Mouse (Mus musculus) MEL (cell line): ENCODE measurements around the gene Exoc6b. TPM values are rescaled to one million over a fixed set of nuclear protein-coding genes. Genes with fewer than 3 reads are reported as not detected.

ENCODE experiments used
- DNase-seq: peaks from one replicate; pipeline ENCODE4 v3.0.0; 2011; ENCODE audit warnings: low read depth, low spot score
- H3K27ac ChIP-seq: 2 replicates; pipeline ENCODE4 v1.5.1; 2012; ENCODE audit warnings: low read depth, mild to moderate bottlenecking, control low read depth, low read length, moderate library complexity; ENCODE audit not compliant: control insufficient read depth
- H3K27me3 ChIP-seq, 2 experiments: fragments of 150-350 bp in 1 of 2; sonication (generic) in 1 of 2; 2 replicates each; pipeline ENCODE4 v1.6.1; 2012; ENCODE audit warnings: low read length in 2 of 2, mild to moderate bottlenecking in 2 of 2, improper control_type of control experiment in 1 of 2, moderate library complexity in 1 of 2; ENCODE audit not compliant: insufficient read depth in 2 of 2, control insufficient read depth in 1 of 2
- H3K36me3 ChIP-seq, 2 experiments: 2 replicates each; pipeline ENCODE4 v1.6.1; 2012 to 2014; ENCODE audit warnings: low read length in 2 of 2, improper control_type of control experiment in 1 of 2, inconsistent platforms in 1 of 2, mild to moderate bottlenecking in 1 of 2; ENCODE audit not compliant: insufficient read depth in 2 of 2, control insufficient read depth in 1 of 2
- H3K4me1 ChIP-seq, 2 experiments: fragments of 150-350 bp in 1 of 2; sonication (generic) in 1 of 2; 2 replicates each; pipeline ENCODE4 v1.6.1; 2012; ENCODE audit warnings: low read length in 2 of 2, improper control_type of control experiment in 1 of 2, mild to moderate bottlenecking in 1 of 2; ENCODE audit not compliant: insufficient read depth in 2 of 2, control insufficient read depth in 1 of 2
- H3K4me3 ChIP-seq, 2 experiments: fragments of 150-350 bp in 1 of 2; sonication (generic) in 1 of 2; 2 replicates each; pipeline ENCODE4 v1.5.1; 2012; ENCODE audit warnings: low read depth in 2 of 2, low read length in 2 of 2, mild to moderate bottlenecking in 2 of 2, moderate library complexity in 2 of 2, control low read depth in 1 of 2, improper control_type of control experiment in 1 of 2; ENCODE audit not compliant: control insufficient read depth in 1 of 2, insufficient read depth in 1 of 2
- H3K79me2 ChIP-seq: 2 replicates; pipeline ENCODE4 v1.6.1; 2012; ENCODE audit warnings: mild to moderate bottlenecking, low read length, moderate library complexity; ENCODE audit not compliant: control insufficient read depth, poor library complexity, insufficient read depth
- H3K9ac ChIP-seq: 2 replicates; pipeline ENCODE4 v1.6.1; 2012; ENCODE audit warnings: low read depth, mild to moderate bottlenecking, control low read depth, low read length, moderate library complexity; ENCODE audit not compliant: control insufficient read depth, poor library complexity, severe bottlenecking
- H3K9me3 ChIP-seq: fragments of 150-350 bp; sonication (generic); replicated peaks from 2 replicates; pipeline ENCODE4 v1.6.1; 2012; ENCODE audit warnings: mild to moderate bottlenecking, low read length, improper control_type of control experiment, moderate library complexity; ENCODE audit not compliant: insufficient read depth
- BHLHE40 ChIP-seq: IDR thresholded peaks from 2 replicates; pipeline ENCODE4 v1.6.1; 2012; ENCODE audit warnings: low read depth, mild to moderate bottlenecking, inconsistent platforms, low read length, improper control_type of control experiment, borderline replicate concordance
- CHD1 ChIP-seq: IDR thresholded peaks from 2 replicates; pipeline ENCODE4 v1.6.1; 2012; ENCODE audit warnings: low read depth, mild to moderate bottlenecking, inconsistent platforms, low read length, improper control_type of control experiment
- CHD2 ChIP-seq: IDR thresholded peaks from 2 replicates; pipeline ENCODE4 v1.6.1; 2011; ENCODE audit warnings: low read length, improper control_type of control experiment
- E2F4 ChIP-seq: IDR thresholded peaks from 2 replicates; pipeline ENCODE4 v1.6.1; 2011; ENCODE audit warnings: low read depth, low read length, improper control_type of control experiment, borderline replicate concordance
- ELF1 ChIP-seq: IDR thresholded peaks from 2 replicates; pipeline ENCODE4 v1.6.1; 2014; ENCODE audit warnings: low read depth, mild to moderate bottlenecking, inconsistent platforms, low read length, improper control_type of control experiment, moderate library complexity
- EP300 ChIP-seq, 2 experiments: IDR thresholded peaks; 2 replicates each; pipeline ENCODE4 v1.6.1; 2011; ENCODE audit warnings: improper control_type of control experiment in 2 of 2, low read length in 2 of 2, low read depth in 1 of 2, mild to moderate bottlenecking in 1 of 2
- ETS1 ChIP-seq: IDR thresholded peaks from 2 replicates; pipeline ENCODE4 v1.6.1; 2012; ENCODE audit warnings: low read depth, mild to moderate bottlenecking, inconsistent platforms, low read length, improper control_type of control experiment, moderate library complexity
- HCFC1 ChIP-seq: IDR thresholded peaks from 2 replicates; pipeline ENCODE4 v1.6.1; 2012; ENCODE audit warnings: low read depth, mild to moderate bottlenecking, inconsistent platforms, low read length, improper control_type of control experiment, moderate library complexity
- JUND ChIP-seq: IDR thresholded peaks from 2 replicates; pipeline ENCODE4 v1.6.1; 2011; ENCODE audit warnings: low read depth, mild to moderate bottlenecking, improper control_type of control experiment, low read length
- KAT2A ChIP-seq: conservative IDR thresholded peaks from 2 replicates; pipeline ENCODE4 v1.6.1; 2012; ENCODE audit warnings: low read depth, low read length, improper control_type of control experiment, inconsistent platforms
- MXI1 ChIP-seq: IDR thresholded peaks from 2 replicates; pipeline ENCODE4 v1.6.1; 2011; ENCODE audit warnings: mild to moderate bottlenecking, low read depth, low read length, improper control_type of control experiment
- MYB ChIP-seq: IDR thresholded peaks from 2 replicates; pipeline ENCODE4 v1.6.1; 2011; ENCODE audit warnings: mild to moderate bottlenecking, low read depth, low read length, improper control_type of control experiment
- MYC ChIP-seq: IDR thresholded peaks from 2 replicates; pipeline ENCODE4 v1.6.1; 2011; ENCODE audit warnings: low read depth, mild to moderate bottlenecking, low read length, improper control_type of control experiment, moderate library complexity
- NELFE ChIP-seq: IDR thresholded peaks from 2 replicates; pipeline ENCODE4 v1.6.1; 2011; ENCODE audit warnings: low read depth, low read length, improper control_type of control experiment
- NRF1 ChIP-seq: IDR thresholded peaks from 2 replicates; pipeline ENCODE4 v1.6.1; 2014; ENCODE audit warnings: low read depth, mild to moderate bottlenecking, inconsistent platforms, low read length, improper control_type of control experiment, moderate library complexity; ENCODE audit not compliant: poor library complexity, insufficient read depth, severe bottlenecking
- POLR2A ChIP-seq, 2 experiments: IDR thresholded peaks; 2 replicates each; pipeline ENCODE4 v1.6.1; 2011 to 2012; ENCODE audit warnings: low read length in 2 of 2, mild to moderate bottlenecking in 2 of 2, control low read depth in 1 of 2, improper control_type of control experiment in 1 of 2, low read depth in 1 of 2, moderate library complexity in 1 of 2; ENCODE audit not compliant: control insufficient read depth in 1 of 2, insufficient read depth in 1 of 2, poor library complexity in 1 of 2
- POLR2AphosphoS2 ChIP-seq: IDR thresholded peaks from 2 replicates; pipeline ENCODE4 v1.6.1; 2011; ENCODE audit warnings: low read length, improper control_type of control experiment
- POLR2AphosphoS5 ChIP-seq: IDR thresholded peaks from 2 replicates; pipeline ENCODE4 v1.6.1; 2012; ENCODE audit warnings: low read depth, borderline replicate concordance, mild to moderate bottlenecking, inconsistent platforms, low read length, moderate library complexity, mixed read lengths
- RAD21 ChIP-seq: IDR thresholded peaks from 2 replicates; pipeline ENCODE4 v1.6.1; 2011; ENCODE audit warnings: mild to moderate bottlenecking, low read depth, low read length, improper control_type of control experiment
- SIN3A ChIP-seq: IDR thresholded peaks from 2 replicates; pipeline ENCODE4 v1.6.1; 2012; ENCODE audit warnings: low read length, improper control_type of control experiment, inconsistent platforms
- SMC3 ChIP-seq: IDR thresholded peaks from 2 replicates; pipeline ENCODE4 v1.6.1; 2011; ENCODE audit warnings: low read depth, low read length, improper control_type of control experiment
- TCF12 ChIP-seq: IDR thresholded peaks from 2 replicates; pipeline ENCODE4 v1.6.1; 2014; ENCODE audit warnings: low read depth, mild to moderate bottlenecking, inconsistent platforms, low read length, improper control_type of control experiment, moderate library complexity
- ZC3H11A ChIP-seq: IDR thresholded peaks from 2 replicates; pipeline ENCODE4 v1.6.1; 2012; ENCODE audit warnings: low read depth, mild to moderate bottlenecking, inconsistent platforms, low read length, improper control_type of control experiment
- ZKSCAN1 ChIP-seq: IDR thresholded peaks from 2 replicates; pipeline ENCODE4 v1.6.1; 2012; ENCODE audit warnings: low read depth, mild to moderate bottlenecking, inconsistent platforms, low read length, improper control_type of control experiment, moderate library complexity
- ZMIZ1 ChIP-seq: IDR thresholded peaks from 2 replicates; pipeline ENCODE4 v1.6.1; 2012; ENCODE audit warnings: low read depth, mild to moderate bottlenecking, inconsistent platforms, low read length, improper control_type of control experiment, moderate library complexity
- ZNF384 ChIP-seq: IDR thresholded peaks from 2 replicates; pipeline ENCODE4 v1.6.1; 2012; ENCODE audit warnings: low read depth, mild to moderate bottlenecking, inconsistent platforms, low read length, improper control_type of control experiment
- polyA plus RNA-seq, 2 experiments: library from polyadenylated mRNA; stranded (reverse) in 1 of 2; unstranded in 1 of 2; fragments of >175 nt in 1 of 2; fragments of >200 nt in 1 of 2; gene quantifications; 2 replicates each; pipeline versions ENCODE4 v1.2.1 to v1.2.4; 2012; ENCODE audit warnings: low replicate concordance in 2 of 2, low read depth in 1 of 2; ENCODE audit not compliant: insufficient read length in 2 of 2, insufficient read depth in 1 of 2, missing spikeins in 1 of 2
- total RNA-seq: library from RNA; depleted of rRNA; stranded (reverse); fragments of 300-350 nt; gene quantifications from 2 replicates; pipeline ENCODE4 v1.2.3, GENCODE M21; 2012

Exoc6b gene
- total and polyA plus RNA-seq, 3 experiments: 3.4 to 6.5 TPM; not detected in 1

DNA sequence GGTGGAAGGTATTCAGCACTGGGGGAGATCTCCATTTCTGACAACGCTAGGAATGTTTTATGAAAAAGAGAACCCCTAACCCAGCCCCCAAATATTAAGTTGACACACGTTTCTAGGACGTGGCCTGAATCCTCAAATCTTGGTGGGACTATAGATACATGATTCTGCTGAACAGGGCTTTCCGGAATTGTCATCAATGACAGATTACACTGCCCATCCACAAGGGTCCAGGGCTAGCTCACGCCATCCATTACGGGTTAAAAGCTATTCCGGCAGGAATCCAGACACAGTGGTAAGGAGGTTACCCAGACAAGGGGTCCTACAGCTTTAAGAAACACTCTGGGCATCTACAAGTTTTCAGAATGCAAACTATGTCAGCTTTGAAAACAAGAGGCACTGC lies 323.7 kb downstream of the Exoc6b start:
- H3K27me3 ChIP-seq: no peaks in the 10 kb centered on the region
- TF ChIP-seq MXI1 (no peak), SMC3 (no peak), BHLHE40 (no peak), ELF1 (no peak), POLR2AphosphoS5 (no peak), CHD2 (no peak), E2F4 (no peak), ZMIZ1 (no peak), TCF12 (no peak), MYC (no peak), ZC3H11A (no peak), ZNF384 (no peak), POLR2AphosphoS2 (no peak), RAD21 (no peak), ETS1 (no peak), KAT2A (no peak), JUND (no peak)
- H3K79me2 ChIP-seq: no peaks in the 10 kb centered on the region
- H3K9ac ChIP-seq: no peak overlapping the region
- no peaks in the 10 kb centered on the region for H3K9me3 ChIP-seq
- DNase-seq: no peak
- peaks cover 0 to 7% of the 10 kb centered on the region in 2 experiments; a peak in 2 of 4 replicates for H3K36me3 ChIP-seq
- peaks cover 3 to 6% of the 10 kb centered on the region in 2 experiments; a peak in 2 of 4 replicates for H3K4me1 ChIP-seq
- no peak overlapping the region for H3K27ac ChIP-seq
- no peak overlapping the region for H3K4me3 ChIP-seq

- peak overlapping the region; percentile 55 for H3K9ac ChIP-seq
Observed at GRCm38 (mm10) chr6:84742227-84742626, 327.1 kb downstream of the Exoc6b start.

More at GRCm38 (mm10) chr6:84742227-84742626, 327.1 kb downstream of the Exoc6b start:
- H3K4me3 ChIP-seq: peak overlapping the region; percentile 11 to 52; a peak in 2 of 4 replicates
- no peaks in the 10 kb centered on the region for H3K9me3 ChIP-seq
- peak; percentile 68 for DNase-seq
- no peaks in the 10 kb centered on the region for H3K27me3 ChIP-seq
- no peak overlapping the region for H3K27ac ChIP-seq
- TF ChIP-seq SIN3A (0 out of 2 replicates have a peak, but pooled peaks have one; percentile 27), EP300 (IDR thresholded peaks at IDR 0.05; ENCODE audit: low read depth in 1 of 2, low read length in 2 of 2) (peak in 1 of 2 experiments; percentile 33; a peak in 1 of 4 replicates), NELFE (no peak), HCFC1 (no peak), POLR2AphosphoS2 (no peak), KAT2A (no peak), SMC3 (no peak), ZKSCAN1 (no peak), CHD1 (no peak), MYB (no peak), NRF1 (no peak), TCF12 (no peak), POLR2A (IDR thresholded peaks at IDR 0.05; ENCODE audit: control insufficient read depth in 1 of 2, insufficient read depth in 1 of 2, low read depth in 1 of 2, low read length in 2 of 2, poor library complexity in 1 of 2) (no peak), ZMIZ1 (no peak), POLR2AphosphoS5 (no peak), MXI1 (peak; percentile 46; the same call in 1 of the 2 replicates)
- H3K79me2 ChIP-seq: no peaks in the 10 kb centered on the region
- H3K4me1 ChIP-seq: peaks cover 4 to 6% of the 10 kb centered on the region in 2 experiments; a peak in 3 of 4 replicates
- peaks cover 0 to 7% of the 10 kb centered on the region in 2 experiments; a peak in 2 of 4 replicates for H3K36me3 ChIP-seq
